Mouse (Mus musculus): Measurements from ENCODE around the gene Fxyd3. TPM values are rescaled to one million over a fixed set of nuclear protein-coding genes. Genes with fewer than 3 reads are reported as not detected.
A peak's percentile ranks its signal among the peaks of the same experiment; 100 is the strongest.

Gene Fxyd3
- total and polyA plus RNA-seq, 2 experiments from 2014 or later, result 3.7 TPM; not detected in 1

GRCm38 (mm10) chr7:31049846-31050281 is 26.6 kb downstream of the Fxyd3 start:
- Histone ChIP-seq H3K27ac (ENCODE audit: low read depth, low read length) (peak overlapping the region; percentile 27; the same call in 1 of the 2 replicates), H3K9me3 (ENCODE audit: low read length) (no peaks in the 10 kb centered on the region), H3K9ac (replicated peaks; ENCODE audit: low read length, poor library complexity, severe bottlenecking) (peak overlapping the region; percentile 67), H3K4me3 (ENCODE audit: low read depth, low read length) (peak overlapping the region; percentile 44), H3K27me3 (ENCODE audit: insufficient read depth, low read length) (peaks cover 14% of the 10 kb centered on the region), H3K4me1 (ENCODE audit: insufficient read depth, low read length) (peaks cover 9% of the 10 kb centered on the region; the same call in 1 of the 2 replicates), H3K36me3 (ENCODE audit: insufficient read depth, low read length) (no peaks in the 10 kb centered on the region), H3K4me2 (ENCODE audit: low read depth, low read length, poor library complexity, severe bottlenecking) (peak overlapping the region; percentile 69)
- peak; percentile 58 for DNase-seq (ENCODE audit: low spot score)
- under 1% methylated on average over 12 of the region's 15 CpGs for WGBS
- TF ChIP-seq CTCF (IDR thresholded peaks at IDR 0.05), result no peak
- ATAC-seq (ENCODE audit: low FRiP score), result peak; percentile 48; the same call in 1 of the 2 replicates

- TF ChIP-seq CTCF (IDR thresholded peaks at IDR 0.05), result peak; percentile 61
- ATAC-seq (ENCODE audit: low FRiP score), result no peak
- Histone ChIP-seq H3K9ac (replicated peaks; ENCODE audit: low read length, poor library complexity, severe bottlenecking) (peak overlapping the region; percentile 67), H3K4me1 (ENCODE audit: insufficient read depth, low read length) (peaks cover 9% of the 10 kb centered on the region; the same call in 1 of the 2 replicates), H3K36me3 (ENCODE audit: insufficient read depth, low read length) (no peaks in the 10 kb centered on the region), H3K4me3 (ENCODE audit: low read depth, low read length) (peak overlapping the region; percentile 44), H3K9me3 (ENCODE audit: low read length) (no peaks in the 10 kb centered on the region), H3K27me3 (ENCODE audit: insufficient read depth, low read length) (peaks cover 18% of the 10 kb centered on the region), H3K27ac (ENCODE audit: low read depth, low read length) (peak overlapping the region; percentile 27; the same call in 1 of the 2 replicates), H3K4me2 (ENCODE audit: low read depth, low read length, poor library complexity, severe bottlenecking) (peak overlapping the region; percentile 69)
- 18% methylated on average over 5 of the region's 5 CpGs for WGBS
- peak; percentile 78 for DNase-seq (ENCODE audit: low spot score)
Observed at GRCm38 (mm10) chr7:31049135-31049845, 27.2 kb downstream of the Fxyd3 start.

DNA sequence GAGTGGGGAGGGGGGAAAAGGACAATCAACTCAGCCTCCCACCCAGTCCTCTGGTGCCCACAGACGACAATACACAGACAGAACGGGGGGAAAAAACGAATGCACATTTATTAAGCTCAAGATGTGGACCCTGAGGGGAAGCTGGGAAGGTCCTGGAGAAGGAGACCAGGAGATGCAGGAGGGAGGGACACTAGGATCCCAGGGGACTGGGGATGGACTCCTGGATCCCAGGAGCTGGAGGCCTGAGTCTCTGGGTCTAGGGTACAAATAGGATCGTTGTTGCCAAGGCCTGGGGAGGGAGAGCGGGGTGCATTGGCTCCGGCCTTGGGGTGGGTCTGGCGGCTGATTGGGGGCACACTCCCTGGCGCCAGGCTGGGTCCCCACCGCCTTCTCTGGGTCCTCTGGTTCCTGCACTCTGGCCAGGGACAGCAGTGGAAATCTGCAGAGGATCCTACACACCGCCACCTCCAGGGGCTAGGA is 34.0 kb downstream of the Fxyd3 start, which contains the start of gene Fxyd5:
Gene Fxyd5, minus strand, starts transcription at position 51 of the 480 bp plus-strand sequence.
- H3K27ac ChIP-seq (ENCODE audit: low read depth, low read length), result no peak within 1 kb of the TSS
- WGBS, result 36% methylated on average over 10 of the region's 10 CpGs
- H3K4me1 ChIP-seq (ENCODE audit: insufficient read depth, low read length), result no peaks in the 10 kb centered on the region
- peak within 1 kb of the TSS; percentile 20; the same call in 1 of the 2 replicates for H3K4me2 ChIP-seq (ENCODE audit: low read depth, low read length, poor library complexity, severe bottlenecking)
- H3K36me3 ChIP-seq (ENCODE audit: insufficient read depth, low read length), result peaks cover 7% of the 10 kb centered on the region; the same call in 1 of the 2 replicates
- TF ChIP-seq CTCF (IDR thresholded peaks at IDR 0.05), result no peak
- H3K9ac ChIP-seq (replicated peaks; ENCODE audit: low read length, poor library complexity, severe bottlenecking), result no peak within 1 kb of the TSS
- H3K4me3 ChIP-seq (ENCODE audit: low read depth, low read length), result no peak within 1 kb of the TSS
- H3K27me3 ChIP-seq (ENCODE audit: insufficient read depth, low read length), result peaks cover 22% of the 10 kb centered on the region
- DNase-seq (ENCODE audit: low spot score), result no peak
- no peak for ATAC-seq (ENCODE audit: low FRiP score)
- H3K9me3 ChIP-seq (ENCODE audit: low read length), result no peaks in the 10 kb centered on the region

DNA sequence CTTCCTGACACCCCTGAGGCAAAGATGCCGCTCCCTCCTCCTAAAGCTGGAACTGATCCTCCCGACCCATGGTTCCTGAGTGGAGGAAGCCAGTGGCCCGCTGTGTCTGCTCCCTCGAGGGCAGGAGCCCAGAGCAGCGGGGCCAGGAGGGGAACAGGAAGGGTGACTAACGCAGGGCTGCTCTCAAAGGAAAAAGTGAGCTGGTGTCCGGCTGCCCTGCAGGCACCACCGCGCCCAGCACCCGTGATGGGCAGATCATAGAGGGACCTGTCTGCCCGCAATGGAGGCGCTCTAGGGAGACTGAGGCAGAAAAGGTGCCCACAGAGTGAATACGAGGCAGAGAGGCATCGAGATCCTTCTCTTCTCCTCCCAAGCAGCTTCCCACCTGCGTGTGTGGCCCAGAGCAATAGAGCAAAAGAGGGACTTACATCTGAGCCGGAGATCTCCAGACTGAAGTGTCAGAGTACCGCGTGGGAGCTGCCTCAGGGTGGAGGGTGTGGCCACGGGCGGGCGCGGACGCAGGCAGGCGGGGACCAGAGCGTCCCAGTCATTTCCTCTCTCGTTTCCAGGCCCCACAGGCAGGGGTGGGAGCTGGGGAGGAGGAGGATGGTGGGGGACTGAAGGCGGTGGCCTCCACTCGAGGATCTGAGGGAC is 34.7 kb downstream of the Fxyd3 start:
- H3K4me3 ChIP-seq (ENCODE audit: low read depth, low read length), result no peak overlapping the region
- no peak for TF ChIP-seq CTCF (IDR thresholded peaks at IDR 0.05)

DNA sequence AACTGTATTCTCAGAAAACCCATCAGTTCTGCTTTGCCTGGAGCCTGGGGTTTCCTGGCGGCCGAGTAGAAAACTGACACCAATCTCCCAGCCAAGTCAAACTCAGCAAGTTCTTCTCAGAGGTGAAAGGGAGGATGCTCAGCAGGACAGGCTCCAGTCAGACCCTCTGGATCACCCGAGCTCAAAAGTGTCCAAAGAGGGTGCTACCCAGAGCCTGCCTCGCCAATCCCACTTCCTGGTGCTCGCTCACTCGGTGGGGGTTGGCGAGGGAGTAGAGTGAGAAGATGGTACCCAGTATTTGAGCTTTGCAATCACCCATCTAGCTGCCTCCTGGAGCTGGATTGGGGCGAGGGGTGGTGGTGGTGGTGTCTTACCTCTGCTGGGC is 35.5 kb downstream of the Fxyd3 start:
- DNase-seq (ENCODE audit: low spot score) (no peak), ATAC-seq (ENCODE audit: low FRiP score) (no peak)
- Histone ChIP-seq H3K27ac (ENCODE audit: low read depth, low read length) (no peak overlapping the region), H3K4me1 (ENCODE audit: insufficient read depth, low read length) (no peaks in the 10 kb centered on the region), H3K4me2 (ENCODE audit: low read depth, low read length, poor library complexity, severe bottlenecking) (no peak overlapping the region), H3K9ac (replicated peaks; ENCODE audit: low read length, poor library complexity, severe bottlenecking) (no peak overlapping the region), H3K4me3 (ENCODE audit: low read depth, low read length) (no peak overlapping the region), H3K27me3 (ENCODE audit: insufficient read depth, low read length) (peaks cover 22% of the 10 kb centered on the region), H3K36me3 (ENCODE audit: insufficient read depth, low read length) (peaks cover 7% of the 10 kb centered on the region; the same call in 1 of the 2 replicates), H3K9me3 (ENCODE audit: low read length) (no peaks in the 10 kb centered on the region)
- no peak for TF ChIP-seq CTCF (IDR thresholded peaks at IDR 0.05)
- 53% methylated on average over 8 of the region's 8 CpGs for WGBS

More for the DNA sequence above, 34.7 kb downstream of the Fxyd3 start:
- Histone ChIP-seq H3K4me1 (ENCODE audit: insufficient read depth, low read length) (no peaks in the 10 kb centered on the region), H3K27ac (ENCODE audit: low read depth, low read length) (no peak overlapping the region), H3K9me3 (ENCODE audit: low read length) (no peaks in the 10 kb centered on the region), H3K27me3 (ENCODE audit: insufficient read depth, low read length) (peaks cover 22% of the 10 kb centered on the region), H3K36me3 (ENCODE audit: insufficient read depth, low read length) (peaks cover 7% of the 10 kb centered on the region; the same call in 1 of the 2 replicates), H3K4me2 (ENCODE audit: low read depth, low read length, poor library complexity, severe bottlenecking) (peak overlapping the region; percentile 20; the same call in 1 of the 2 replicates), H3K9ac (replicated peaks; ENCODE audit: low read length, poor library complexity, severe bottlenecking) (no peak overlapping the region)
- 7% methylated on average over 28 of the region's 28 CpGs for WGBS
- no peak for DNase-seq (ENCODE audit: low spot score)
- no peak for ATAC-seq (ENCODE audit: low FRiP score)
